Mouse (Mus musculus): ENCODE results near the gene Cdc42bpa.

Cdc42bpa gene

DNA sequence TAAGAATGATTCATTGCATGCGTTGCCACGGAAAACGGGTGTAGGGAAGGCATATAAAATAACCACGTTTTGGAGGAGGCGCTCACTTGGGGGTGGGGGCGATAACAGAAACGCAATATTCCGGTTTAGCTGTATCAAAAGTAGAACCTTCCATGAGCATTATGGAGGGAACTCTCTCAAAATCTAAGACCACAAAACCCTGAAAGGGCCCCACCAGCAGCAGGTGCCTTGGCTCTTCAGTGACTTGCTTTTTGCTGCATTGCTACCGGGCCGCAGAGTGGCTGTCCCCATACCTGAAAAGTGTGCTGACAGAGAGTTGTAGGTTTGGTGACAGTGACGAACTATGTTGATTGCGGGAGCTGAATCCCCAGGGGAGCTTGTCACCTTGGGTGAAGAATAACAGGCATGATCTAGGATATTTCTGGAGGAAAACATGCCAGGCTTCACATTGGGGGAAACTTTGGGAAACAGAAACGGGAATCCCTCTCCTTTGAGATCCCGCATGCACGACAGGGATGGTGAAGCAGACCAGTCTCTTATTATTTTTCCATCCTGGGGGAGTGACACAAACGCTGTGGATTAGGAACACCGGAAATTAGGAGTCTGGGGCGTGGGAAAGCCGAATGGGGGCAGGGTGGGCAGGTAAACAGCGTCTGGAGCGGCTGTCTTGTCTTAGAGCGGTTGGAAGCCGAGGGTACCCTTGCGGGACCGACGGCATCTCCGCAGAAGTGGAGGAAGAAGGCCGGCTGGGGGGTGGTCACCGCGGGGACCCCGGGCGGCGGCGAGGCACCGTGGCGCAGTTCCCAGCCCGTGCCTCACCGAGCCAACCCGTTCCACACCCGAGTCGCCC lies 1.2 kb upstream of the Cdc42bpa start:
- no peak for DNase-seq (ENCODE audit: extremely low spot score, low read depth, low spot score)

DNA sequence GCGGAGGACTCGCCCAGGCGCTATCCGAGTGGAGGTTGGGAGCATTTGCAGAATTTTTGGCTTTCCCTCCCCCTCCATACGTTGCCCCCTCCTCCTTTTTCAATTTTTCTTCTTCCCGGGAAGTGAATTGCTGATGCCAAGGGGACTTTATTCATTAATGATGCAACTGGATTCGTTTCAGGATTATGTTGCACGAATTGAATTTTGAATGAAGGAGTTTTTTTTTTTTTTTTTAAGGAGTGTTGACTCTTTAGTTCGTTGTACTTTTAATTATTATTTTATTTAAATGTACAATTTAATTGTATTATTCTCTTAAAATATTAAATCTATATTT lies 238 bp downstream of the Cdc42bpa start:
- DNase-seq (ENCODE audit: extremely low spot score, low read depth, low spot score), result no peak

GRCm38 (mm10) chr1:179960882-179961698 lies 818 bp downstream of the Cdc42bpa start:
- DNase-seq (ENCODE audit: extremely low spot score, low read depth, low spot score), result no peak

GRCm38 (mm10) chr1:179961777-179962176 lies 1.5 kb downstream of the Cdc42bpa start:
- DNase-seq (ENCODE audit: extremely low spot score, low read depth, low spot score), result no peak

- no peak for DNase-seq (ENCODE audit: extremely low spot score, low read depth, low spot score)
Measured at GRCm38 (mm10) chr1:179969776-179970428, 9.6 kb downstream of the Cdc42bpa start.

GRCm38 (mm10) chr1:179975021-179975420 lies 14.7 kb downstream of the Cdc42bpa start:
- DNase-seq (ENCODE audit: extremely low spot score, low read depth, low spot score), result no peak

DNA sequence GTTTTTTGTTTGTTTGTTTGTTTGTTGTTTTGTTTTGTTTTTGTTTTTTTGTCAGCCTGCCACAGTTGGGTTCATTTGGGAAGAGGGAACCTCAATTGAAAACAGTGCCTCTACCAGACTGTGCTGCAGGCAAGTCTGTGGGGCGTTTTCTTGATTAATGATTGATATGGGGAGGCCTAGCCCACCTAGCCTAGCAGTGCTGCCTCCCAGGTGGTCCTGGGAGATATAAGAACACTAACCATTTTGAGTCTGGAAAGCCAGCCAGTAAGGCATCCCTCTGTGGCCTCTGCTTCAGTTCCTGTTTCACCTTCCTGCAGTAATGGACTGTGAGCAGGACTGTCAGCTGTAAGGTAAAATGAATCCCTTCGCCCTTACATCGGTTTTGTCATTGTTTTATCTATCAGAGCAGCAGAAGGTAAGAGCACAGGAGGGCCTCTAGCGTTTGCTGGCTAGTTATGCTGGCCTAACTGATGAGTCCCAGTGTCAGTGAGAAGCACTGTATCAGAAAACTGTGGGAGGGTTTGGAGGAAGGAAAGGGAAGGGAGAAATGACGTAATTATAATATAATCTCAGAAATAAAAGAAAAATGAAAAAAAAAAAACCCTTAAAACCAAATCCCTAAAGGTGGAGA lies 15.5 kb downstream of the Cdc42bpa start:
- no peak for DNase-seq (ENCODE audit: extremely low spot score, low read depth, low spot score)

GRCm38 (mm10) chr1:179977437-179977836 lies 17.2 kb downstream of the Cdc42bpa start:
- DNase-seq (ENCODE audit: extremely low spot score, low read depth, low spot score), result no peak

DNA sequence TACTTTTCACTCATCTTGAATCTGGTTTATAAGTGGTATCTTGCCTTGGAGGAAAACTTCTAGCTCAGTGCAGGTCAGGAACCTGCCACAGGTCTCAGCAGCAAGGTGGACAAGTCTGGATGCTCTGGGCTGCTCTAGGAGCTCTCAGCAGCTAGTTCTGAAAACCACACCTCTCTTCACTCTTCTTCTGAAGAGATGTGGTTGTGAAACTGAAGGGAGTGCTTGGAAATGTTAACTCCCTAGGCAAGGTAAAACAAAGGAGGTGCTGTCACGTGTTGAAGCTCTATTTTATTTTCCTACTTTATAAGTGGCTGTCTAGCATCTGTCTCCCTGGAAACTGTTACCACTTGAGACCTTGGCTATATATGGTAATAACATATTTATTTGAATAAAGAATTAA lies 18.5 kb downstream of the Cdc42bpa start:
- DNase-seq (ENCODE audit: extremely low spot score, low read depth, low spot score), result no peak

DNA sequence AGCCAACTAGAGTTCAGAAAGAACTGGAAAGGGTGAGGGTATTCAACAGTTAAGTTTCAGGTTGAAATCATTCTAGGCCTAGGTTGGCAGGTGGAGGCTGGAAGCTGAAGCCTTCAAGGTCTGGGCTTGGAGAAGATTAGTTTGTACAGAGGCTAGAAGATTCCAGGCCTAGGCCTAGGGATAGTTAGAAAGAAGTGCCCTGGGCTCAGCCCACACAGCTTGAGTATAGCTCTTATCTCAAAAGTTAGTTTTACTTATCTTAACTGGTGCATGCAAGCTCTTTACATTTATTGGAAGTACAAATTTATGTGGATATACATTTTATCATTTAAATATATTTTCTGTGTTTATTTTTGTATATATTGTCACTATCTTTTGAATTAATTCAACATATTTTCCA lies 21.4 kb downstream of the Cdc42bpa start:
- no peak for DNase-seq (ENCODE audit: extremely low spot score, low read depth, low spot score)

- no peak for DNase-seq (ENCODE audit: extremely low spot score, low read depth, low spot score)
Measured at GRCm38 (mm10) chr1:179982183-179982582, 21.9 kb downstream of the Cdc42bpa start.

- DNase-seq (ENCODE audit: extremely low spot score, low read depth, low spot score), result no peak
Measured at GRCm38 (mm10) chr1:179982933-179983332, 22.7 kb downstream of the Cdc42bpa start.

DNA sequence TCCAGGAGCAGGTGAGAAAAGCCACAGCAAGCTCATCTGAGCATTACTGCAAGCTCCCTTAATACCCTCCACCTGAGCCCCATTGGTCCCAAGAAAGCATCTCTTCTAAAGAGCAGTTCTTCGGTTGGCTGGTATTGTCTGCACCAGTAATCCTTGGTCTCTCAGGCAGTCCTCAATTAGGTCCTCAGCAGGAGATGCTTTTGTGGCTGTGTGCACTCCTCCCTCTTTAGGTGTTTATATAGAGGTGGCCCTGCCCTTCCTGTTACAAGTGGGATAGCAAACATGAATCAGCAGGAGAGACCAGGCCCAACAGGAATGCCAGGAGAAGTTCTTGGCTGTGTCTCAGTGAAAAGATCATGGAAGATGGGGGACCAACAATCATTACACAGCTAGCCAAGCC lies 23.9 kb downstream of the Cdc42bpa start:
- no peak for DNase-seq (ENCODE audit: extremely low spot score, low read depth, low spot score)

DNA sequence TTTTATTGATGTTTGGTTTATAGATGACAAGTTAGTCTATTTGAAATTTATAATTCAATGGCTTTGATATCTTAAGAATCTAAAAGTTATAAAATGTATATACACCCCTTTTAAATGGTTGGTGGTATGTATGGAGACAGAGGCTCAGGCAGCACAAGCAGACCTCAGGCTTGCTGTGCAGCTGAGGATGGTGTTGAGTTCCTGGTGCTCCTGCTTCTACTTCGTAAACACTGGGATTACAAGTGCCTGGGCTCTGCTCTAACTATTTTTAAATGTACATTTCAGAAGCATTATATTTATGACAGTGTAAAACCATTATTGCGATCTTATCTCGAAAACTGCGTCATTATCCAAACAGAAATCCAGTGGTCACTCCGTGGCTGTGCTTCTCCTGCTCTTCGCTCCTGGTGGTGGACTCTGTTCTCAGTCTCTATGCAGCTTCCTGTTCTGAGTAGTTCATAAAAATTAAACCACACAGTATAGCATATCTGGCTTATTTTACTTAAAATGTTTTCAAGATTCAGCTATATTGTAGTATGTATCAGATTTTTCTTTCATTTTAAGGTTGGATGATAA lies 31.5 kb downstream of the Cdc42bpa start:
- DNase-seq (ENCODE audit: extremely low spot score, low read depth, low spot score), result no peak

DNA sequence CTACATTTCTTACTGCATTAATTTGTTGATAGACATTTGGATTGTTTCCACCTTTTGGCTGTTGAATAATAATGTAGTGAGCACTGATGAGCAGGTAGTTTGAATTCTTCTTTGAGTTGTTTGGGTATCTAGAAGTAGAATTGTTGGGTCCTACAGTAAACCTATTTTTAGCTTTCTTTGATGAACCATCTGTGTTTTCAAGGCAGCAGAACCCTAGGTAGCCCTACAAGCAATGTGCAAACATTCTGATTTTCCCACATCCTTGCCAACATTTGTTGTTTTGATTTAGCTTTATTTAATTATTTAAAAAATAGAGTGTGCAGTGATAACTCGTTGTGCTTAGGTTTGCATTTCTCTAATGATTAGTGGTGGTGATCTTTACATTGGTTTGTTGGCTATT lies 32.0 kb downstream of the Cdc42bpa start:
- no peak for DNase-seq (ENCODE audit: extremely low spot score, low read depth, low spot score)

- no peak for DNase-seq (ENCODE audit: extremely low spot score, low read depth, low spot score)
Measured at GRCm38 (mm10) chr1:180008057-180008456, 47.8 kb downstream of the Cdc42bpa start.

- DNase-seq (ENCODE audit: extremely low spot score, low read depth, low spot score), result no peak
Measured at GRCm38 (mm10) chr1:180013479-180013878, 53.2 kb downstream of the Cdc42bpa start.

DNA sequence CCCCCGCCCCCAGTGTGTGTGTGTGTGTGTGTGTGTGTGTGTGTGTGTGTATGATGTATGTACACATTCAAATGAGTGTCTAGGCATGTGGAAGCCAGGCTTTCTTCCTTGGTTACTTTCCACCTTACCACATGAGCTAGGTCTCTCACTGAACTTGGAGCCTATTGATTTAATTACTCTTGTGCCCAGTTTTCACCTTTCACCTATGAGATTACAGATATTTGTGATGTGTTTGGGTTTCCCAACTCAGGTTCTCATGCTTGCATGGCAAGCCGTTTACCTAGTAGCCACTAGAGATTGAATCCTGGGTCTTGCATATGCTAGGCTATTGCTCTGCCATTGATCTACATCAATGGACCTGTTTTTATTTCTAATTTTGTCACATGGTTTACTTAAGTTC lies 57.9 kb downstream of the Cdc42bpa start:
- no peak for DNase-seq (ENCODE audit: extremely low spot score, low read depth, low spot score)

- DNase-seq (ENCODE audit: extremely low spot score, low read depth, low spot score), result no peak
Measured at GRCm38 (mm10) chr1:180021463-180022296, 61.4 kb downstream of the Cdc42bpa start.

DNA sequence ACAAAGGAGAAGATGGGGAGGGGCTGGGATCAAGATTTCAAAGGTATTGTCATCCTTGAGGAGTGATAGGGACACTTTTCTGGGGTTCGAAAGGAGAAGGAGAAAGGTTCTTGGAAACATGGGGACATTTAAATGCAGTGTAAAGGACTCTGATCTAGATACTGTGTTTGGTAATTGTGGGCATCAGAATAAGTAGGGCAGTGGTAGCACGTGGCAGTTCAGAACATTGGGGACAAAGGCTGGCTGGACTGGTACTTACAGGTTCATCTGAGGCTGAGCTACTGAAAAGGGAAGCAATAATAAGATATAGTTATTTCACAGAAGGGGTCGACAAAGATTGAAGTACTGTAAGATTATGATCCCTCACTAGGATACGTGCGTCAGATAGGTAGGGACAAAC lies 63.2 kb downstream of the Cdc42bpa start:
- DNase-seq (ENCODE audit: extremely low spot score, low read depth, low spot score), result no peak

Data from hindlimb bud, embryonic 11.5 days (tissue).